Mouse (Mus musculus): ENCODE data around the gene Rap1gap.

Gene Rap1gap

DNA sequence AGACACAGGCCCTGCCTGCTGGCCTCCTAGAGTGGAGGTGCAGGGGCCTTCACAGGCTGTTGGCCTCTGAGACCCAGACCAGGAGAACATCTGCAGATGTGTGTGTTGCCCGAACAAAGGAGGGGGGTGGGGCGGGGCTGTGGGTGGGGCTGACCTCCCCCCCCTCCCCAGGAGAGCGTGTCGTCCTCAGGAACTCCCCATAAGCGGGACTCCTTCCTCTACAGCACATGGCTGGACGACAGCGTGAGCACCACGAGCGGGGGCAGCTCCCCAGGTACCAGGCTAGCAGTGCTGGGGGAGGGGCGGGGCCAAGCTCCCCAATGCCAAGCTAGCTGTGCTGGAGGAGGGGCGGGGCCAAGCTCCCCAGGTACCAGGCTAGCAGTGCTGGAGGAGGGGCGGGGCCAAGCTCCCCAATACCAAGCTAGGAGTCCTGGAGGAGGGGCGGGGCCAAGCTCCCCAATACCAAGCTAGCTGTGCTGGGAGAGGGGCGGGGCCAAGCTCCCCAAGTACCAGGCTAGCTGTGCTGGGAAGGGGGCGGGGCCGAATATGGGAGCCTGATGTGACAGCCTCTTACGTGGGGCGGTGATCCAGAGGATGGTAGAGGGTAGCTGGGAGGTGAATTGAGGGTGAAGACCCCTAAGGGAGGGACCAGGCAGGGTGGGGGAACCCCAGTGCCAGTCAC, 63.1 kb downstream of the Rap1gap start:
- in situ Hi-C loops (cut with MboI; ENCODE audit: low pct_unique_long_range_greater_than_20kb in 1 of 2, low sequenced_read_pairs in 2 of 2, unreplicated experiment in 1 of 2): loop anchor here in 1 of 2 experiments (10.0 kb wide), 1 partner anchor 53 kb away; no protein-coding TSS in a partner anchor

GRCm38 (mm10) chr4:137728399-137729154, 64.1 kb downstream of the Rap1gap start:
- in situ Hi-C loops (cut with MboI; ENCODE audit: low pct_unique_long_range_greater_than_20kb in 1 of 2, low sequenced_read_pairs in 2 of 2, unreplicated experiment in 1 of 2): loop anchor here in 1 of 2 experiments (10.0 kb wide), 1 partner anchor 54 kb away; no protein-coding TSS in a partner anchor

- in situ Hi-C loops (cut with MboI; ENCODE audit: low pct_unique_long_range_greater_than_20kb in 1 of 2, low sequenced_read_pairs in 2 of 2, unreplicated experiment in 1 of 2): loop anchor here in 1 of 2 experiments (10.0 kb wide), 1 partner anchor 55 kb away; no protein-coding TSS in a partner anchor
Observed at GRCm38 (mm10) chr4:137729155-137729855, 64.8 kb downstream of the Rap1gap start.

- in situ Hi-C loops (cut with MboI; ENCODE audit: low pct_unique_long_range_greater_than_20kb in 1 of 2, low sequenced_read_pairs in 2 of 2, unreplicated experiment in 1 of 2): loop anchor here (5.0 to 10.0 kb wide), 3 partner anchors 72 to 225 kb away; no protein-coding TSS in a partner anchor
Observed at GRCm38 (mm10) chr4:137730134-137730533, 65.6 kb downstream of the Rap1gap start.

DNA sequence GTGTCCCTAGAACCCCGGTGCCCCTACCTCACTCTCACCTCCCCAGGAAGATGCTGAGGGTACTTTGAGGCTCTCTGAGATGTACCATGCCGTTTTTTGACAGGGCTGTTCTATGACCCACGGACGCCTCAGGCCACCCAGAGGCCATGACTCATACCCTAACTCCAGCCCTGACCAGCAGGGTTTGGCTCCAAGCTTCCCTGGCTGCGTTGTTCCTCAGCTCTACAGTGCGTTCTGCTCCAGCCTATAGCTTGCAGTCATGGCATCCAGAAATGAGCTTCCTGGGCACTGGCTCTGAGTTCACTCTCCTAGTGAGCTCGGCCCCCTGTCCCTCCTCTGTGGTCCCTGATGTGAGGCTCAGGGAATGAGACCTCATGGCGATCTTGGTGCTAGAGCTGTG, 66.2 kb downstream of the Rap1gap start:
- in situ Hi-C loops (cut with MboI; ENCODE audit: low pct_unique_long_range_greater_than_20kb in 1 of 2, low sequenced_read_pairs in 2 of 2, unreplicated experiment in 1 of 2): loop anchor here (5.0 to 10.0 kb wide), 3 partner anchors 72 to 224 kb away; no protein-coding TSS in a partner anchor

DNA sequence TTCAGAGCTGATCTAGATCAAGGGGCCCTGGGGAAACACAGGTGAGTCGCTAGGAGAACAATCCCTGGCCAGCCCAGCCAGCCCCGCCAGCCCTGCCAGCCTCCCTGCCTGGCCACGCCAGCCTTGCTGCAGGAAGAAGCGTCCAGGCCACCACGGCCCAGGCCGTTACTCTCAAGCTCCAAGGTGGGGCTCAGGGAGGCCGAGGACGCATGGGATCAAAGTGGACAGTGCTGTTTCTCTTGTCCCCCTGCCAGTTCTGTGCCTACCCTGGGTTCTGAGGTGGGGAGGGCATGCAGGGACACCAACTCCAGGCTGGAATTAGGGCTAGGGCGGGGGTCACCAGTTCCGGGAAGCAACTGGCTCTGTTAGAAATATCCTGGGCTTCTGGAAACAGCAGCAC, 67.4 kb downstream of the Rap1gap start:
- in situ Hi-C loops (cut with MboI; ENCODE audit: low pct_unique_long_range_greater_than_20kb in 1 of 2, low sequenced_read_pairs in 2 of 2, unreplicated experiment in 1 of 2): loop anchor here (5.0 to 10.0 kb wide), 3 partner anchors 70 to 223 kb away; no protein-coding TSS in a partner anchor

DNA sequence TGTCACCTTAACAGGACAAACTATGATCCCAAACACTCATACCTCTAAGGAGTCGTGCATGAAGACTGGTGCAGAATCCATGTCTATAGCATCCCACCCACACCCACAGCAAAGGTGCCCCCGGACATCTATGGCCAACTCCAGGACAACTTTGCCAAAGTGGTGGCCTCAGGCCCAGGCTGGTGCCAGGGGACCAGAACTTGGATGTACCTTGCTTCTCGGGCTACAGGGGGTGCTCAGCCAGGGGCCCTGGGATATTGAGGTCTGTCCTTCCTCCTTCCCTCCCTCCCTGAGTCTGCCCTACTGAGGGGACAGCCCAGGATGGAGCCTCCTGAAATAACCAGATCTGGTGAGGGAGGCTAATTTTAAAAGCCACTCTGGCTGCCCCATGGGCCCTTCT, 67.8 kb downstream of the Rap1gap start:
- in situ Hi-C loops (cut with MboI; ENCODE audit: low pct_unique_long_range_greater_than_20kb in 1 of 2, low sequenced_read_pairs in 2 of 2, unreplicated experiment in 1 of 2): loop anchor here (5.0 to 10.0 kb wide), 3 partner anchors 70 to 222 kb away; no protein-coding TSS in a partner anchor

DNA sequence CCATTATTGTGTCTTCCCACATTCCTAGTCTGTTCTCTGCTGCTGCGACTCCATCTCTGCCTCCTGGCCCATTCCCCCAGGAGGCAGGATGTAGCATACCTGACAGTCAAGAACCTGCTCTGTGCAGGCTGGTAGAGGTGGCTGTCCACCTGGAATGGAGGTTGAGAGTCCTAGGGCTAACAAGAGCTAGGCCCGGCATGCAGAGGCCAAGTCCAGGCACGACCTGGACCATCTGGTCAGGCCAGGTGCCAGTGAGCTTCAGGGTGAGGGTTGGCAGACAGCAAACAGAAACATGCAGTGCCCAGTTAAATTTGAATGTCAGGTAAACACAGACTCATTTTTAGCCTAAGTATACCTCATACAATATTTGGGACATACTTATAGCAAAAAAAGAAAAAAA, 68.4 kb downstream of the Rap1gap start:
- in situ Hi-C loops (cut with MboI; ENCODE audit: low pct_unique_long_range_greater_than_20kb in 1 of 2, low sequenced_read_pairs in 2 of 2, unreplicated experiment in 1 of 2): loop anchor here (5.0 to 10.0 kb wide), 3 partner anchors 69 to 222 kb away; no protein-coding TSS in a partner anchor

DNA sequence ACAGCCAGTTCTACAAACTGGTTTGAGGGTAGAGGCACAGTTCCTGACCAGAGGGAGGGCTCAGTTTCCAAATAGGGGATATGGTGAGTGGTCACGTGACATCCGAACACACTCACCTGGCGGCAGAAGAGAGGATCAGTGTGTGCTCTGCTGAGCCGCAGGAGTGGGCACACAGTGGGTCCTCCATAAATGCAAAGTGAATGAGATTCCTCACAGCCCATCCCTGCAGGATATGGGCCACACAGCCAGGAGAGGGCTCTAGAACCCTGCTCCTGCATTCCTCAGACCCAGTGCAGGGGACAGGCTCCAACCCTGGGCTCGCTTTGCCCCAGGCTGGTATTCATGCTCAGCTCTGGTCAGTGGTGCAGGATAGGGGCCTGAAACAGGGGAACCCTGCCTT, 68.9 kb downstream of the Rap1gap start:
- in situ Hi-C loops (cut with MboI; ENCODE audit: low pct_unique_long_range_greater_than_20kb in 1 of 2, low sequenced_read_pairs in 2 of 2, unreplicated experiment in 1 of 2): loop anchor here (5.0 to 10.0 kb wide), 3 partner anchors 69 to 221 kb away; no protein-coding TSS in a partner anchor

- in situ Hi-C loops (cut with MboI; ENCODE audit: low pct_unique_long_range_greater_than_20kb in 1 of 2, low sequenced_read_pairs in 2 of 2, unreplicated experiment in 1 of 2): loop anchor here in 1 of 2 experiments (10.0 kb wide), 1 partner anchor 219 kb away; no protein-coding TSS in a partner anchor
Observed at GRCm38 (mm10) chr4:137736220-137736701, 71.7 kb downstream of the Rap1gap start.

GRCm38 (mm10) chr4:137737760-137738159, 73.2 kb downstream of the Rap1gap start:
- in situ Hi-C loops (cut with MboI; ENCODE audit: low pct_unique_long_range_greater_than_20kb in 1 of 2, low sequenced_read_pairs in 2 of 2, unreplicated experiment in 1 of 2): loop anchor here in 1 of 2 experiments (10.0 kb wide), 1 partner anchor 217 kb away; no protein-coding TSS in a partner anchor

GRCm38 (mm10) chr4:137739151-137739923, 74.8 kb downstream of the Rap1gap start:
- in situ Hi-C loops (cut with MboI; ENCODE audit: low pct_unique_long_range_greater_than_20kb in 1 of 2, low sequenced_read_pairs in 2 of 2, unreplicated experiment in 1 of 2): loop anchor here in 1 of 2 experiments (10.0 kb wide), 1 partner anchor 215 kb away; no protein-coding TSS in a partner anchor

DNA sequence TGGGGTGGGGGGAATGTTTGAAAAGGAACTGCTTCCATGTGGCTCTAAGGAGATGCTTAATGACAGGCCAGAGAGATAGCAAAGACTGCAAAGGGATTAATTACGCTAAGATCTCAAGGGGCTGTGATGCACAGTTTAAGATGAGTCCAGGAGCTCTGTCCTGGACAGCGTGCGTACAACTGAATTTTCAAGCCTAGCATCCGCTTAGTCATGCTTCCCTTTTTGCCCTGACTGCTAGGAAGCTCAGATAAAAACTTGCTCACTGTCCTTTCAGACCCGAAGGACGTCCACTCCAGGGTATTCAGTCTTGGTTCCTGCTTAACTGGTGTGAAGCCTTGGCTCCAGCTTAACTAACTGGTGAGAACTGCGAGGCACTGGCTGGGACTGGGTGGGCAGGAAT, 75.8 kb downstream of the Rap1gap start:
- in situ Hi-C loops (cut with MboI; ENCODE audit: low pct_unique_long_range_greater_than_20kb in 1 of 2, low sequenced_read_pairs in 2 of 2, unreplicated experiment in 1 of 2): no loop called here

DNA sequence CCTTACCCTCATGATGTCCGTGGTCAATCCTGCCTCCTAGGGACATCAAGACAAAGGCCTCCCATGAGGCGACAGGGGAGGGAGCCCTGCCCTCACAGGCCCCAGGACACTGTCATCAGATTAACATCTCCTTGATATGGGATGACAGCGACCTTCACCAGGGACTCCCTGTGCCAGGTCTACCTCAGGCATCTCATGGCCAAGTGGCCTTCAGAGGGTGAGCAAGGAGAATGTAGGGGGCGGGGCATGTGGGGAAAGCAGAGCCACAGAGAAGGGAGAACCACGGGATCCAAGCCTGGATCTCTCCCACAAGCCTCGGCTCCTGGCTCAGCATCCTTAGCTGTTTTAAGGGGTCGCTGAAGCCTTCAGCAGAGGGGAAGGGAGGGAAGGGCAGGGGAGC, 79.3 kb downstream of the Rap1gap start:
- in situ Hi-C loops (cut with MboI; ENCODE audit: low pct_unique_long_range_greater_than_20kb in 1 of 2, low sequenced_read_pairs in 2 of 2, unreplicated experiment in 1 of 2): no loop called here

DNA sequence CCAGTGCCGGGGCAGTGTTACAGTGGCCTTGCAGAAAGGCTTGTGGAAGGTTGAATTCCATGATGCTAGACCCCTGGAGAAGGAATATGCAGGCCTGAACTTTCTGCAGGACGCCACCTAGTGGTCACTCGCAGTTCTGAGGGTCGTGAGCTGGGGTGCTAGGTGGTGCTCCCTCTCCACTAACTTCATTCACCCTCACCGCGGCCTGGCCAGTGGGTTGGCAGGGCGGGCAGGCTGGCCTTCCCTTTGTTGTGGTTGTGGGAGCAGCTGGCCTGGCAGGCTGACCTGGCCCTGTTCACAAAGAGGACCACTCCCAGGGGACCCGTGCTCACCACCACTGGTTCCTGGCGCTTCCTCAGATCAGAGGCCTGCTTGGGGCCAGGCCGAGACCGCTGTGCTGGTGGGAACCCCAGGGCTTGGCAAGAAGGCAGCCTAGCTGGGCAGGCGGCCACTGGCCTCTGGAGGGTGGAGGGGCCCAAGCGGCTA, 80.0 kb downstream of the Rap1gap start:
- in situ Hi-C loops (cut with MboI; ENCODE audit: low pct_unique_long_range_greater_than_20kb in 1 of 2, low sequenced_read_pairs in 2 of 2, unreplicated experiment in 1 of 2): no loop called here

DNA sequence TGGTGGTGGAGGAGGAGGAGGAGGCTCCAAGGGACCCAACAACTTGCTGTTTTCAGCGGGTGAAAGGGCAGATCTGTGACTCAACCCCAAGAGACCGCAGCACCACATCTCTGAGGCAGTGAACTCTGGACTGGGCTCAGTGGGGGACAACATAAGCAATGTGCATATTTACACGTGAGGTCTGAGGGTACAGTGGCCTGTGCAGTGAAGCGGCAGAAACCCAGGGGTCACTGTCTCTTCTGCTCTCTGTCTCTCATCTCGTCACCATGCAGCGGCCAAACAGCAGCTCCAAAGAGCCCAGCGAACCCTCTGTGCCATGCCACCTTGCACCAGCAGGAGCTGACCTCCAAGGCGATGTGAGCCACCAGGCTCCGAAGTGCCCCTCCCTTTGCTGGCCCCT, 82.6 kb downstream of the Rap1gap start:
- in situ Hi-C loops (cut with MboI; ENCODE audit: low pct_unique_long_range_greater_than_20kb in 1 of 2, low sequenced_read_pairs in 2 of 2, unreplicated experiment in 1 of 2): loop anchor here in 1 of 2 experiments (5.0 kb wide), 1 partner anchor 45 kb away; no protein-coding TSS in a partner anchor

DNA sequence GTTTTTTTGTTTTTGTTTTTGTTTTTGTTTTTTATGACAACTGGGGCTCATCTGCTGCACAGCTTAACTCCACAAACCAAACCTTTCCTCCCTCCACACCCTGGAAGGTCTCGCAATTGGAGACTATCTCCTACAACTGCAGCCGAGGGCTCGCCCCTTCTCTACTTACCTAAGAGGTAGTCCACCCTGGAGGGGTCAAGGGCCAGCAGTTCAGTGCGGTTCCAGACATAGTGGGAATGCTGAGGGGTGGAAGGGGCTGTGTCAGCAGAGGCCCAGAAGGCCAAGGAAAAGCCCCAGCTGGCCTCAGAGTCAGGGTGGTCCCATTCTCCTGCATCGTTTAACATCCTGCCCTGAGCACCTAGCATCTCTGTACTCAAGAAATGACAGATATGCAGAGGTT, 83.1 kb downstream of the Rap1gap start:
- in situ Hi-C loops (cut with MboI; ENCODE audit: low pct_unique_long_range_greater_than_20kb in 1 of 2, low sequenced_read_pairs in 2 of 2, unreplicated experiment in 1 of 2): loop anchor here in 1 of 2 experiments (5.0 kb wide), 1 partner anchor 45 kb away; no protein-coding TSS in a partner anchor

Data from mouse embryonic stem cell (cell line).